ENCODE assay signal across 8 mouse cellular contexts in the genomic region with DNA sequence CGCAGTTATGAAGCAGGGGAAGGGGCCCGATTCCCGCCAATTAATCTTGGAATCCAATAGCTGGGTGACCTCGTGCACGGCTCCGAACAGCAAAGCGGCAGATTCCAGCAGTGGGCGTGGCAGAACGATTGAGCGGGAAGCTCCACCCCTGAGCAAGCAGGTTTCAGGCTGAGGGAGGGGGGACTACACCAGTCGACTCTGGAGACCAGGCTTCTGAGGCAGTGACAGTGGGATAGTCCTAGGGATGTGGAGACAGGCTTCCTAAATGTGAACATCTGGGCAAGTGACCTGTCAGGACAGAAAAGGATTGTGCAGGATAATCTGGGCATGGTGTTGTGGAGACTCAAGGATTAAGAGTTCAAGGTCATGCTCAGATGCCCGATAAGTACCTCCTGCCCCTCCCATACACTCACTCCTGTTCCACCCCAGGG. TPM values are rescaled to one million over a fixed set of nuclear protein-coding genes. Genes with fewer than 3 reads are reported as not detected.
DNase-seq lines count a peak whose midpoint lies in the region; ATAC-seq lines count a peak whose summit lies in the region.

No protein-coding gene starts in this region.

- no peaks in the 10 kb centered on the region for H3K36me3 ChIP-seq in embryonic facial prominence, embryonic 15.5 days
- no peaks in the 10 kb centered on the region for H3K36me3 ChIP-seq in kidney, embryonic 14.5 days (ENCODE audit: control insufficient read depth, insufficient read depth, low read length)
- no peaks in the 10 kb centered on the region for H3K36me3 ChIP-seq in midbrain, embryonic 16.5 days (ENCODE audit: control insufficient read depth, insufficient read depth, low read length)

- no peak for ATAC-seq in embryonic facial prominence, embryonic 15.5 days (ENCODE audit: insufficient number of reproducible peaks, low FRiP score, low TSS enrichment, low read depth)
- ATAC-seq in kidney, embryonic 14.5 days (ENCODE audit: low FRiP score, low TSS enrichment), result peak; percentile 32
- peak; percentile 23 for ATAC-seq in midbrain, embryonic 16.5 days

- no peak overlapping the region for H3K27ac ChIP-seq in embryonic facial prominence, embryonic 15.5 days (replicated peaks)
- H3K27ac ChIP-seq in kidney, embryonic 14.5 days (ENCODE audit: low read depth, low read length), result no peak overlapping the region
- H3K27ac ChIP-seq in midbrain, embryonic 16.5 days (ENCODE audit: low read length), result no peak overlapping the region

- WGBS in embryonic facial prominence, embryonic 15.5 days, result 1% methylated on average over 12 of the region's 12 CpGs
- WGBS in kidney, embryonic 14.5 days, result 2% methylated on average over 12 of the region's 12 CpGs
- WGBS in midbrain, embryonic 16.5 days, result 2% methylated on average over 12 of the region's 12 CpGs

- H3K9ac ChIP-seq in embryonic facial prominence, embryonic 15.5 days, result no peak overlapping the region
- H3K9ac ChIP-seq in kidney, embryonic 14.5 days (ENCODE audit: low read depth, low read length), result peak overlapping the region; percentile 23; the same call in 1 of the 2 replicates
- no peak overlapping the region for H3K9ac ChIP-seq in midbrain, embryonic 16.5 days (ENCODE audit: low read depth, low read length)

- H3K27me3 ChIP-seq in embryonic facial prominence, embryonic 15.5 days, result no peaks in the 10 kb centered on the region
- no peaks in the 10 kb centered on the region for H3K27me3 ChIP-seq in kidney, embryonic 14.5 days (ENCODE audit: control insufficient read depth, insufficient read depth, low read length)
- H3K27me3 ChIP-seq in midbrain, embryonic 16.5 days (ENCODE audit: control insufficient read depth, insufficient read depth, low read depth, low read length), result no peaks in the 10 kb centered on the region; the same call in 1 of the 2 replicates

- no peaks in the 10 kb centered on the region for H3K9me3 ChIP-seq in embryonic facial prominence, embryonic 15.5 days (replicated peaks)
- H3K9me3 ChIP-seq in kidney, embryonic 14.5 days (ENCODE audit: control insufficient read depth, low read length), result no peaks in the 10 kb centered on the region
- H3K9me3 ChIP-seq in midbrain, embryonic 16.5 days (replicated peaks; ENCODE audit: control insufficient read depth, low read length, poor library complexity, severe bottlenecking), result no peaks in the 10 kb centered on the region

- H3K4me2 ChIP-seq in embryonic facial prominence, embryonic 15.5 days (replicated peaks), result peak overlapping the region; percentile 51
- H3K4me2 ChIP-seq in kidney, embryonic 14.5 days (replicated peaks; ENCODE audit: low read depth, low read length), result peak overlapping the region; percentile 50
- H3K4me2 ChIP-seq in midbrain, embryonic 16.5 days (ENCODE audit: low read length), result peak overlapping the region; percentile 52

- H3K4me3 ChIP-seq in embryonic facial prominence, embryonic 15.5 days (replicated peaks), result peak overlapping the region; percentile 28
- H3K4me3 ChIP-seq in kidney, embryonic 14.5 days (ENCODE audit: low read length), result peak overlapping the region; percentile 24
- H3K4me3 ChIP-seq in midbrain, embryonic 16.5 days (ENCODE audit: low read depth, low read length), result no peak overlapping the region; the same call in 1 of the 2 replicates

- peaks cover 12% of the 10 kb centered on the region for H3K4me1 ChIP-seq in embryonic facial prominence, embryonic 15.5 days
- H3K4me1 ChIP-seq in kidney, embryonic 14.5 days (ENCODE audit: control insufficient read depth, insufficient read depth, low read length), result peaks cover 33% of the 10 kb centered on the region
- no peaks in the 10 kb centered on the region; the same call in 1 of the 2 replicates for H3K4me1 ChIP-seq in midbrain, embryonic 16.5 days (ENCODE audit: control insufficient read depth, insufficient read depth, low read length)

- peak; percentile 45 to 67 for DNase-seq in adrenal gland, adult (ENCODE audit: inconsistent age in 2 of 2, low spot score in 1 of 2)
- no peak for DNase-seq in adrenal gland, adult 18-20 months (ENCODE audit: low spot score in 2 of 2)
- no peak for DNase-seq in urinary bladder, postnatal 10 days (ENCODE audit: low spot score)
- no peak for DNase-seq in gastrocnemius, postnatal 10 days
- no peak for DNase-seq in cerebellum, postnatal 4 days (ENCODE audit: low spot score in 2 of 2)

RNA-seq across cellular contexts. Expression of gene Pdp2, which starts 10.7 kb away (rescaled TPM):
- 10 to 100 TPM; 34.8 to 34.9 TPM for total RNA-seq in adrenal gland, adult 18-20 months (2021)
- polyA plus RNA-seq in embryonic facial prominence, embryonic 15.5 days (2015; fragmentation: Nextera tagmentation; extraction: Ambion mirVana), result 9.0 and 9.3 TPM in 2 replicates
- polyA plus RNA-seq in kidney, embryonic 14.5 days (2014; fragmentation: Nextera tagmentation; extraction: Ambion mirVana), result 15.1 and 18.7 TPM in 2 replicates
- 23.5 and 25.7 TPM in 2 replicates for polyA plus RNA-seq in midbrain, embryonic 16.5 days (2015; fragmentation: Nextera tagmentation; extraction: Ambion mirVana)
- total RNA-seq in gastrocnemius, postnatal 10 days (2021), result 1 to 10 TPM; 3.8 to 4.7 TPM

RNA-seq across cellular contexts. Expression of gene Cdh16, which starts 22.2 kb away (rescaled TPM):
- total RNA-seq in adrenal gland, adult 18-20 months (2021), result under 1 TPM in 1 of 2 experiments, not detected in 1; 0.86 TPM
- polyA plus RNA-seq in embryonic facial prominence, embryonic 15.5 days (2015; fragmentation: Nextera tagmentation; extraction: Ambion mirVana), result 0.40 TPM in 1 of 2 replicates, not detected in the other
- polyA plus RNA-seq in kidney, embryonic 14.5 days (2014; fragmentation: Nextera tagmentation; extraction: Ambion mirVana), result 166 and 200 TPM in 2 replicates
- not detected in 2 replicates for polyA plus RNA-seq in midbrain, embryonic 16.5 days (2015; fragmentation: Nextera tagmentation; extraction: Ambion mirVana)
- under 1 TPM; 0.54 to 0.63 TPM for total RNA-seq in gastrocnemius, postnatal 10 days (2021)

RNA-seq across cellular contexts. Expression of gene Rrad, which starts 29.2 kb away (rescaled TPM):
- total RNA-seq in adrenal gland, adult 18-20 months (2021), result 1 to 10 TPM; 2.7 to 9.4 TPM
- polyA plus RNA-seq in embryonic facial prominence, embryonic 15.5 days (2015; fragmentation: Nextera tagmentation; extraction: Ambion mirVana), result 22.8 and 31.0 TPM in 2 replicates
- polyA plus RNA-seq in kidney, embryonic 14.5 days (2014; fragmentation: Nextera tagmentation; extraction: Ambion mirVana), result 13.9 and 14.5 TPM in 2 replicates
- polyA plus RNA-seq in midbrain, embryonic 16.5 days (2015; fragmentation: Nextera tagmentation; extraction: Ambion mirVana), result 2.9 and 3.2 TPM in 2 replicates
- 10 to 100 TPM; 17.0 to 34.2 TPM for total RNA-seq in gastrocnemius, postnatal 10 days (2021)

RNA-seq across cellular contexts. Expression of gene Ciao2b, which starts 39.8 kb away (rescaled TPM):
- total RNA-seq in adrenal gland, adult 18-20 months (2021), result 10 to 100 TPM; 40.7 to 50.0 TPM
- polyA plus RNA-seq in embryonic facial prominence, embryonic 15.5 days (2015; fragmentation: Nextera tagmentation; extraction: Ambion mirVana), result 90.6 and 91.9 TPM in 2 replicates
- 94.4 and 111 TPM in 2 replicates for polyA plus RNA-seq in kidney, embryonic 14.5 days (2014; fragmentation: Nextera tagmentation; extraction: Ambion mirVana)
- 123 and 129 TPM in 2 replicates for polyA plus RNA-seq in midbrain, embryonic 16.5 days (2015; fragmentation: Nextera tagmentation; extraction: Ambion mirVana)
- total RNA-seq in gastrocnemius, postnatal 10 days (2021), result 10 to 100 TPM; 38.3 to 48.5 TPM

Comparison
In these comparisons a context has a peak if more than half of its experiments do, and no peak if none do; other contexts are left out.
1. DNase-seq: peak in adrenal gland, adult (2 of 2); none in adrenal gland, adult 18-20 months (0 of 2), urinary bladder, postnatal 10 days (single experiment), gastrocnemius, postnatal 10 days (single experiment) and cerebellum, postnatal 4 days (0 of 2).
2. RNA of gene Cdh16, which starts 22.2 kb away (polyA plus RNA-seq): 166 to 200 TPM in kidney, embryonic 14.5 days; 0.40 TPM in embryonic facial prominence, embryonic 15.5 days and not detected in midbrain, embryonic 16.5 days; every median in the first group is over 100 times any median in the second.
3. Peak in every context shown above with its lines, with median percentiles within 50 percentile points of each other: H3K4me2 ChIP-seq.